Mouse (Mus musculus): Measurements from ENCODE around the gene Trpm1. TPM values are rescaled to one million over a fixed set of nuclear protein-coding genes. Genes with fewer than 3 reads are reported as not detected.

Trpm1 gene
- polyA plus RNA-seq, 1 experiment = 1.7 TPM

GRCm38 (mm10) chr7:64156918-64157690 is 3.5 kb downstream of the Trpm1 start:
- no peak for TF ChIP-seq CTCF (IDR thresholded peaks at IDR 0.05; ENCODE audit: borderline replicate concordance, control insufficient read depth, extremely low read depth, insufficient read depth, low read length, poor library complexity)
- no peak for TF ChIP-seq POLR2A (IDR thresholded peaks at IDR 0.05; ENCODE audit: control insufficient read depth, extremely low read depth, insufficient read depth, low read length, poor library complexity)
- Histone ChIP-seq H3K27ac (ENCODE audit: control insufficient read depth, insufficient read depth, low read length) (peak overlapping the region; percentile 96; the same call in 1 of the 2 replicates), H3K36me3 (ENCODE audit: control insufficient read depth, insufficient read depth, low read length) (no peaks in the 10 kb centered on the region), H3K4me3 (ENCODE audit: control insufficient read depth, insufficient read depth, low read length) (no peak overlapping the region), H3K4me1 (replicated peaks; ENCODE audit: control insufficient read depth, insufficient read depth, low read length) (peaks cover 70% of the 10 kb centered on the region), H3K27me3 (ENCODE audit: control insufficient read depth, insufficient read depth, low read length) (no peaks in the 10 kb centered on the region)
- no peak for DNase-seq
- WGBS = 84% methylated on average over 7 of the region's 7 CpGs

- 47% methylated on average over 12 of the region's 12 CpGs for WGBS
- Histone ChIP-seq H3K4me3 (ENCODE audit: control insufficient read depth, insufficient read depth, low read length) (peak overlapping the region; percentile 4; the same call in 1 of the 2 replicates), H3K36me3 (ENCODE audit: control insufficient read depth, insufficient read depth, low read length) (no peaks in the 10 kb centered on the region), H3K27ac (ENCODE audit: control insufficient read depth, insufficient read depth, low read length) (peak overlapping the region; percentile 96), H3K27me3 (ENCODE audit: control insufficient read depth, insufficient read depth, low read length) (no peaks in the 10 kb centered on the region), H3K4me1 (replicated peaks; ENCODE audit: control insufficient read depth, insufficient read depth, low read length) (peaks cover 76% of the 10 kb centered on the region)
- DNase-seq = peak; percentile 76
- TF ChIP-seq POLR2A (IDR thresholded peaks at IDR 0.05; ENCODE audit: control insufficient read depth, extremely low read depth, insufficient read depth, low read length, poor library complexity) = 0 out of 2 replicates have a peak, but pooled peaks have one; percentile 41
- TF ChIP-seq CTCF (IDR thresholded peaks at IDR 0.05; ENCODE audit: borderline replicate concordance, control insufficient read depth, extremely low read depth, insufficient read depth, low read length, poor library complexity) = no peak
These were observed 4.8 kb downstream of the Trpm1 start for GRCm38 (mm10) chr7:64158281-64159055.

GRCm38 (mm10) chr7:64159056-64159542 is 5.5 kb downstream of the Trpm1 start:
- DNase-seq = peak; percentile 36
- WGBS = 64% methylated on average over 5 of the region's 5 CpGs
- Histone ChIP-seq H3K36me3 (ENCODE audit: control insufficient read depth, insufficient read depth, low read length) (no peaks in the 10 kb centered on the region), H3K27me3 (ENCODE audit: control insufficient read depth, insufficient read depth, low read length) (no peaks in the 10 kb centered on the region), H3K4me3 (ENCODE audit: control insufficient read depth, insufficient read depth, low read length) (no peak overlapping the region), H3K27ac (ENCODE audit: control insufficient read depth, insufficient read depth, low read length) (peak overlapping the region; percentile 96), H3K4me1 (replicated peaks; ENCODE audit: control insufficient read depth, insufficient read depth, low read length) (peaks cover 78% of the 10 kb centered on the region)
- TF ChIP-seq CTCF (IDR thresholded peaks at IDR 0.05; ENCODE audit: borderline replicate concordance, control insufficient read depth, extremely low read depth, insufficient read depth, low read length, poor library complexity) (no peak), POLR2A (IDR thresholded peaks at IDR 0.05; ENCODE audit: control insufficient read depth, extremely low read depth, insufficient read depth, low read length, poor library complexity) (no peak)

- peak; percentile 49 for DNase-seq
- TF ChIP-seq POLR2A (IDR thresholded peaks at IDR 0.05; ENCODE audit: control insufficient read depth, extremely low read depth, insufficient read depth, low read length, poor library complexity) (no peak), CTCF (IDR thresholded peaks at IDR 0.05; ENCODE audit: borderline replicate concordance, control insufficient read depth, extremely low read depth, insufficient read depth, low read length, poor library complexity) (no peak)
These were observed 6.3 kb downstream of the Trpm1 start for GRCm38 (mm10) chr7:64159612-64160591.

GRCm38 (mm10) chr7:64160737-64161470 is 7.3 kb downstream of the Trpm1 start:
- TF ChIP-seq CTCF (IDR thresholded peaks at IDR 0.05; ENCODE audit: borderline replicate concordance, control insufficient read depth, extremely low read depth, insufficient read depth, low read length, poor library complexity) (no peak), POLR2A (IDR thresholded peaks at IDR 0.05; ENCODE audit: control insufficient read depth, extremely low read depth, insufficient read depth, low read length, poor library complexity) (no peak)
- Histone ChIP-seq H3K27ac (ENCODE audit: control insufficient read depth, insufficient read depth, low read length) (peak overlapping the region; percentile 96), H3K4me3 (ENCODE audit: control insufficient read depth, insufficient read depth, low read length) (no peak overlapping the region), H3K36me3 (ENCODE audit: control insufficient read depth, insufficient read depth, low read length) (no peaks in the 10 kb centered on the region), H3K27me3 (ENCODE audit: control insufficient read depth, insufficient read depth, low read length) (no peaks in the 10 kb centered on the region), H3K4me1 (replicated peaks; ENCODE audit: control insufficient read depth, insufficient read depth, low read length) (peaks cover 79% of the 10 kb centered on the region)
- WGBS = 26% methylated on average over 10 of the region's 10 CpGs
- DNase-seq = no peak

More at GRCm38 (mm10) chr7:64159612-64160591, 6.3 kb downstream of the Trpm1 start:
- Histone ChIP-seq H3K27ac (ENCODE audit: control insufficient read depth, insufficient read depth, low read length) (peak overlapping the region; percentile 96), H3K4me1 (replicated peaks; ENCODE audit: control insufficient read depth, insufficient read depth, low read length) (peaks cover 82% of the 10 kb centered on the region), H3K4me3 (ENCODE audit: control insufficient read depth, insufficient read depth, low read length) (no peak overlapping the region), H3K36me3 (ENCODE audit: control insufficient read depth, insufficient read depth, low read length) (no peaks in the 10 kb centered on the region), H3K27me3 (ENCODE audit: control insufficient read depth, insufficient read depth, low read length) (no peaks in the 10 kb centered on the region)
- 82% methylated on average over 7 of the region's 7 CpGs for WGBS

Measured in thymus, adult 2 months (tissue).